Mouse (Mus musculus) heart, adult 11 months (tissue): ENCODE data around the gene Thegl.
A peak's percentile ranks its signal among the peaks of the same experiment; 100 is the strongest.
"Not testable (repeated sequence)": the region's sequence is repeated elsewhere in the genome, so short reads cannot be mapped to it uniquely, and the experiment has no call there.

Source experiments
- DNase-seq: peaks from one replicate; pipeline ENCODE4 v3.0.0; 2022

The Thegl gene

DNA sequence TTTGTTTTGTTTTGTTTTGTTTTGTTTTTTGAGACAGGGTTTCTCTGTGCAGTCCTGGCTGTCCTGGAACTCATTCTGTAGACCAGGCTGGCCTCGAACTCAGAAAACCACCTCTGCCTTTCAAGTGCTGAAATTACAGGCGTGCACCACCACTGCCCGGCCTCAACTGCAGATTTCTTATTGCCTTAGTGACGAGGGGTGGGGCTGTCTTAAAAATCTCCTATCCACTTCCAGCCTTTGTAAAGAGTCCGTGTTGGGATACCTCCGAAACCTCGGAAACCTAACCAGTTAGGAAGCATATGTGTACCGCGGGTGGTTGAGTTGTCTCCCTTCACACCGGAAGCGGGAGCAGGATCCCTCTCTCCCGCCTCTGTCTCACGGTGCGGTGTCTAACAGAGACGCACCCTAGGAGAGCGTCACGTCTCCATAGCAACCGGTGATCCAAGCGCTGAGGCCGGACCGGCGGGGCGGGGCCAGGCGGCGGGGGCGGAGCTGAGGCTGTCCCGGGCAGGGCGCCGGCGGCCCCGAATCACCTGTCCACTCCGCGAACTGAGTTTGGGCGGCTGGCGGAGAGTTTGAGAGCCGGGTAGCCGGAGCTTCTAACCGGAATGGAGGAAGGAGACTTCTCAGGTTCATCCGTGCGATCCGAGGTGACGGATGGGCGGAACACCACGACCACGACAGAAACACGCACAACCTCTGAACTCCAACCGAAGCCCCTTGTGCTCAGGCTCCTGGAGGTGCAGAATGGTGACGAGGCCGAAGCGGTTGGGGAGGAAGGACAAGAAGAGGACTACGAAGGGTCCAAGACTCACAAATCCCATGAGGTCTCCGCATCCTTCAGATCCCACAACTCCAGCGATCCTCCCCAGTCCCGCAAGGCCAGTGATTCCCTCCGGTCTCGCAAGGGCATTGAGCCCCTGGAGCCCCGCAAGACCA lies at the start of gene Thegl:
Gene Thegl, plus strand, starts transcription at position 480 of the 939 bp plus-strand sequence.
- peak; percentile 96 for DNase-seq

DNA sequence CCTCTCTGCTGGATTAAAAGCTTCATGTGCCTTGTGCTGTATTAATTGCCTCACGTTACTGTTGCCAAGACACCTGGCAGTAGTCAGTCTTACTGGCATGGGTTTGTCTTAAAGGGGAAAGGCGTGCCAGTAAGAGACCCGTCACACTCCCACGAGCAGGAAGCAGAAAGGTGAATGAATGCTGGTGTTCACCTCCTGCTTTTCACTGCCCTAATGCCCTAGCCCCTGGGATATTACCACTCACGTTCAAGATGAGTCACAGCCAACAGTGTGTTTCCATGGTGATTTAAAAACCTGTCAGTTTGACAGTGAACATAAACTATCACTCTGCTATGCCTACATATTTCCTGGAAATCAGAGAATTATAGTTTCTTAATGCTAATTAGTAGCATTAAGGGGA lies 46.6 kb upstream of the Thegl start:
- DNase-seq, result no peak

DNA sequence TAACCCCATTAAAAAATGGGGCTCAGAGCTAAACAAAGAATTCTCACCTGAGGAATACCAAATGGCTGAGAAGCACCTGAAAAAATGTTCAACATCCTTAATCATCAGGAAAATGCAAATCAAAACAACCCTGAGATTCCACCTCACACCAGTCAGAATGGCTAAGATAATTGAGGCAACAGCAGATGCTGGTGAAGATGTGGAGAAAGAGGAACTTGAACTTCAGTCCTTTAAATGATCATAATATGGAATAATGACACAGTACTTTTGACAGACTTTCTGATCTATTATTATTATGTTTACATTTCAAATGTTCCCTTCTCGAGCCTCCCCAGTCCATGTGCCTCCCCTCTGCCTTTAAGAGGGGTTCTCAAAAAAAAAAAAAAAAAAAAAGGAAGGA lies 44.7 kb upstream of the Thegl start:
- DNase-seq, result not testable (repeated sequence)

DNA sequence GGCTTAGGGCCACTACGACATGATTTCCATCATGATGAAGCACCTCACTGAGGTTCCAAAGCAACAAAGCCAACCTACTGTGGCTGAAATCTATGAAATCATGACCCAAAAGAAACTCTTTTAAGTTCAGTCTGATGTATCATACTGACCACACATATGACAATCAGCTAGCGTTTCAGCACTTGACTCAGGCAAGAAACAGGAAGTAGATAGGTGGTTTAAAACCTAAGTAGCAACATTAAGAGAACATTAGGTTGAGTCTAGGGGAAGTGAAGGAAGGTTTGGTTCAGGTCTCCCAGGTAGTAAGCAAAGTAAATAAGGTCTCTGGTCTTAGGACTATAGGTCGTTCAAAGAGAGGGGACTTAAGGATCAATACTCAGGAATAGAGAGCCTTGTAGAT lies 42.3 kb upstream of the Thegl start:
- no peak for DNase-seq

DNA sequence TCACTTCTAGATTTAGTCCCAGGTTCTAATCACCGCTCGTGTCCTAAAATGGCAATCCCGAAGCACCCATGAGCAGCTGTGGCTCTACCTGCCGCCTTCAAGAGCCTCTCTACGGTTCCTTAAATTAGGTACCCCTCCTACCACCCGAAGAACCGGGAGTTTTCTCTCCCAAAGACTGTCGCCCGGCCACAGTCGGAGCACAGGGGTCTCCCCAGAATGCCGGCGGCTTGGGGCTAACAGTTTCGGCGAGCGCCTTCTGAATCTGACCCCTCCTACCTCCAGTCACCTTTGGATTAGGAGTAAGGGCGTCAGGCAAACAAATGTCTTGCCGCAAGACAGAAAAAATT lies 41.6 kb upstream of the Thegl start:
- DNase-seq, result no peak

DNA sequence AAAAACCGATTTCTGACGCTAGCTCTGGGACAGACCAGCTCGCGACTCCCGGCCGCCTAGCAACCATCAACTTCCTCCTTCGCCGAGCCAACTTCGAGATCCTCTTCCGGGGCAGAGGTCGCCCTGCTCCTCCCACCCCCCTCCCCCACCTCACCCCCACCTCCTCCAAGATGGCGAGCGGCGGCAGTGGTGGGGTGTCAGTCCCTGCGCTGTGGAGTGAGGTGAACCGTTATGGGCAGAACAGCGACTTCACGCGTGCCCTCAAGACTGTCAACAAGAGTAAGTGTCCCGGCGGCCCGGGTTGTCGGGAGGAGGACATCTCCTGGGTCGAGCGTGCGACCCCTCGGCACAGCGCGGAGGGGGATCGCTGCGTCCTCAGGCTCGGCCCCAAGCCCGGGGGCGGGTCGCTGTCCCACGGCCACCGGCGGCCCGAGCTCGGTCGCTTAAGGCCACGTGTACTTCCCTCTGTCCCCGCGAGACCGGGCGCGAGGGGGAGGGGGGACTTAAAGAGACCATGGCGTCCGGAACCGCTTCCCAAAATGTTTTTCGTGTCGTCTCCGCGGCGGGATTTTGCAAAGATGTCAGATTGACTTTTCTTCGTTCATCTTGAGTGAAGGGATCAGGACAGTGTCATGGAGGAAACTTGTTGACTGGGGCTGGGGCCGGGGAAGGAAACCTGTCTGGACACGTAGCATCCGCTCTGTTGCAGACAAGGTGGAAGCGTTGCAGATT lies 41.1 kb upstream of the Thegl start, which contains the start of gene Srp72:
Gene Srp72, plus strand, starts transcription at position 130 of the 732 bp plus-strand sequence.
- DNase-seq, result peak; percentile 99

DNA sequence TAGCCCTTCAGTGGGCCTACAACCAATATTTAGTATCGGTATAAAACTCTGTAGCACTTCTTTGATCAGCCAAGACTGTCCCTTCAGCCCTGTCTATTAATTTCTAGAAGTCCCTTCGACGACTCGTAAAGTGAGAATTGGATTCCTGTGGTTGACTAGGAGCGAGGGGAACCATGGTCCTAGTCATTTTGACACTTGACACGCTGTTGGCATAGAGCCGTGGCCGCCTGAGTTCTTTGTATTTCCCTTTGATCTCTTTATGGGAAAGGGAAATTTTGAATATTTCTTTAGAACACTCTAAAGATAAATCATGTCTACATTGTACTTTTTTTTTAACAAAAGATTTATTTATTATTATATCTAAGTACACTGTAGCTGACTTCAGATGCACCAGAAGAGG lies 40.1 kb upstream of the Thegl start:
- no peak for DNase-seq

DNA sequence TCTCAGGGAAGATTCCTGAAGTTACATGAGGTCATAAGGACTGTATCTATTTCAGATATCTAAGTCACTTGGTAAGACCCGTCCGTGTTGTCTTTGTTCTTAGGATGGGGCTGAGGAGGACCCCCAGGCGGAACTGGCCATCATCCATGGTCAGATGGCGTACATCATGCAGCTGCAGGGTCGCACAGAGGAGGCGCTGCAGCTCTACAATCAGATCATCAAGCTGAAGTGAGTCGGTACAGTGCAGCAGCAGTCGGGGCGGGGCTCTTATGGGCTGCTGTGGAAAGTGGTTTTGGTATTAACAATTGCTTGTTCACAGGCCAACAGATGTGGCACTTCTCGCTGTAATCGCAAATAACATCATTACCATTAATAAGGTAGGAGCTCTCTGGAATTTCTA lies 31.8 kb upstream of the Thegl start:
- DNase-seq, result peak; percentile 86

DNA sequence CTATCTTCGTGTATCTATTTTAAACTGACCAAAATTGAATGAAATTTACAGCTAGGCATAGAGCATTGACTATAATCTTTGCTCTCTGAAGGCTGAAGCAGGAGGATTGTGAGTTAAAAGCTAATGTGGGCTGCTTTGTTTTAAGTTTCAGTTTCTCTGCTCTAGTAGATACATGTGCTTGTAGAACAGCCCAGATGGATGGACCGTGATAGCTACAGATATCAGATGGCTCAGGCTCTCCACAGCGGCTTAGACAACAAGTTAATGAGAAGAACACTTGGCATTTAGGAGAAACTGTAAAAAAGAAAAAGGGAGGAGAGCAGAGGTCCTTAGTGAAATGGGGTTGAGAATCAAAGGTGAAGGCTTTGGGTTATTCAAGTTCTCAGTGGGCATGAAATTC lies 25.0 kb upstream of the Thegl start:
- DNase-seq, result no peak

DNA sequence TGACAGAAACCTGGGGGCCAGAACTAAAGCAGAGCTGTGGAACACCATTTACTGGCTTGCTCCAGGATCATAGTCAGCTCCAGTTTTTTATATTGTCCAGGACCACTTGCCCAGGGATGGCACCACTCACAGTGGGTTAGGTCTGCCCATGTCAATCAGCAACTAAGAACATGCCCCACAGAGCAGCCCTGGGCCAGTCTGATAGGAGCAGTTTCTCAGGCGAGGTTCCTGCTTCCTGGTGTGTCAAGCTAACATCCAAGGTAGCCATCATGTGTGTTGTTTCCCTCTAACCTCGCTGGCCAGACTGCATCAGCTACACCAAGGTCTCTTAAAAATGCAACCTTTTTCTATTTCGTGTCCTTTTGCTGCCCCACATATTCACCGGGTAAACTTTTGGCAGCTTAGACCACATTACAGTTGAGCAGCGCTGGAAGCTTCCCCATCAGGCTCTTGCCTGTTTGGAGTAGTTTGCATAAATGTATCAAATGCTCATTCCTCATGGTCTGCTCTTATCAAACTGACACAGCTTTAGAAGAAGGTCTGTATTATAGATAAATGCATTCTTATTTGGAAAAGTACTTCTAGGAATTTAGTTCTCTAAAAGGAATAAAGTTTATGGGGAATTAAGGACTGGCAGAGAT lies 22.5 kb upstream of the Thegl start:
- peak; percentile 41 for DNase-seq

DNA sequence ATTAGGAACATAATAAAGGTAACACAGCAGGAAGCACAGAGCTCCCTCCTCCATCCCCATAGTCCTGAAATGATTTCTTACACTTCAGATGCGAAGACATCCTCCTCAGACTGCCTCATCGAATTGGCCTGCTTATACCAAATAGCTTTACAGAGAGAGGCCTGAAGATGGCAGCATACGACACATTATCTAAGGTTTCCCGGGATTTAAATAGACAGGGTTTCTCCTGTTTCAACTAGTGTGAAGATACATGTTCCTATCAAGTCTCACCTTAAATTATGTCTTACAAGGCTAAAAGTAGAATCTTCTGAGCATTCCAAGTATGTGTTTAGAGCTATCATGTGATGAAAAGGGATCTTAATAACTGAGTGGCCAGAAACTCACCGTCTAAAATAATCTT lies 17.4 kb upstream of the Thegl start:
- peak; percentile 28 for DNase-seq

DNA sequence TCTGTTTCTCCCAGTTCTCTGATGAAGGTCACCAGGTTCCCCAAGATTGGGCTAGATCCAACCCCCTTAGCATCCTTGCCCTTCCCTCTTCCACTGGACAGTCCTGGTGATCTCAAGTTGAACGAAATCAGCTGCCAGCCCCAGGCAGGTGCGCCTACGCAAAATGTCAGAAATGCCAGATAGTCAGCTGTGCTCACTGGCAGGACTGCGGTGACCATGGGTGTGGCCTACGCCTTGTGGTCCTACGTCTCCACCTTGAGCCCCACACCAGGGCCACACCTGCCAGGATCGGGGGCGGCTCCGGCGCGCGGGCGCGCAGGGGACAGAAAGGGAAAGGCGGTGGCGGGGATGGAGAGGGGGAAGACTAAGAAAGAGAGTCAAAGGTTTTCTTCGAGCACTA lies 14.6 kb upstream of the Thegl start:
- DNase-seq, result peak; percentile 77

DNA sequence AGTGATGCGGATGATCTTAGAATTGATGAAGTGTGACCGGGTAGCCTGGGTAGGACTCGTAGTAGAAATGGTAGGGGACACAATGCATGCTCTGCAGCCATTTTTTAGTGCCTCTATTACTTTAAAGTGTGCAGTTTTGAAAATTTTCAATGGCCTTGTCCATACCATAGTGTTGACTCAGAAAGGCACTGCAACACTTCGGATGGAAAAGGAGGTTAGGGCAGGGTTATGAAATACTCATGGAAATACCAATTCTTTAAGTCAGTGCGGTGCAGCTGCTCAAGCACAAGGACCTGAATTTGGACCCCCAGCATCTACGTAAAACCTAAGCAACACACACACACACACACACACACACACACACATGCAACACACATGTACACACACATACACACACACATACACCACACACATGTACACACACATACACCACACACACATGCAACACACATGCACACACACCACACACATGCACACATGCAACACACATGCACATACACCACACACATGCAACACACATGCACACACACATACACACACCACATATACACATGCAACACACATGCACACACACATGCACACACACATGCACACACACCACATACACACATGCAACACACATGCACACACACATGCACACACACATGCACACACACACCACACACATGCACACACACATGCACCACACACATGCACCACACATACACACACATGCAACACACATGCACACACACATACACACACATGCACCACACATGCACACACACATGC lies 11.6 kb upstream of the Thegl start, which contains the start of gene Arl9:
Gene Arl9, plus strand, starts transcription at position 5 of the 771 bp plus-strand sequence.
- peak; percentile 56 for DNase-seq

DNA sequence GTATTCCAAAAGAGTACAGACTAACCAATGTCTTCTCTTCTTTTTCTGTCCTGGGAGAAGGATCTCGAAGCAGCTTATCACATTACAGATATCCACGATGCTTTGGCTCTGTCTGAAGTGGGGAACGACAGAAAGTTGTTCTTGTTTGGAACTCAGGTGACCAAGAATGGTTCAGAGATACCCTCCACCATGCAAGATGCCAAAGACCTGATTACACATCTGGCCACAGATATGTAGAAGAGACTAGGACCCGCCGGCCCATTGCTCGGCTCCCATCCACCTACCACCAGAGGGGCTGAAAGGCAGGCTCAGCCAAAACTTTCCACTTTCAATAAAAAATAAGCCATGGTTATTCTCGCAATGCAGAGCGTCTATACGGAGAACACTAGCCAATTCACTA lies 5.5 kb upstream of the Thegl start:
- peak; percentile 49 for DNase-seq

DNA sequence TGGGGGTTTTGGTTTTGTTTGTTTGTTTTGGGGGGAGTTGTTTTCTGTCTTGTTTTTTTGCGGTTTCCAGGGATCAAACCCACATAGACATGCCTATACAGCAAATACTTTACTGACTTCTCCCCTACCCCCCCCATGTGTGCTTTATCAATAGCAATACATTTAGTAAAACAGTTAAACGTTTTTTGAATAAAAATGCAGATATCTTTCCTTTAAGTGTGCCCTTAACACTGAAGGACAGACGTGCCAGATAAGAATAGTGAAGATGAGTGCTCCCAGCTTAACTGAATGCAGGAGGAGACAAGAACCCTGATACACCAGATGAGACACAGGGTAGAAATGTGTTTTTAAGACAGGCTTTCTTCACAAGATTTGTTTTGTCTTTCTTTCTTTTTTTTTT lies 4.7 kb upstream of the Thegl start:
- DNase-seq, result no peak

DNA sequence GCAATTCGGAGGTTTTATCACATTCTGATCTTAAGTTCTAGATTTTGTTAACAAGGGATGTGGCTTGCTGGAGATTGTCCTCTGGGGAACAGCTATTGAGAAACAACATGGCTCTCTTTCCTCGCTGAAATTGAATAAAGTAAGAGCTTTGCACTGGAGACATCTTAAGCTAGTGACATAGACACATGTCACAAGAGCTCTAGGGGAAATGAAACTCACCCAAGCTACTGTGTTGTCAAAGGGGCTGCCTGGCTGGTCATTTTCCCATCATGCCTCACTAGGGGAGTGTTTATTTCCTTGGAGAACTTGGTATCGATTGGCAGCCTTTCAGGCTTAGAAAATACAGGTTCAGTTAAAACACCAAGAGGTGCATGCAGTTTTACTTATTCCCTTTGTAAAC lies 2.7 kb upstream of the Thegl start:
- DNase-seq, result peak; percentile 58

DNA sequence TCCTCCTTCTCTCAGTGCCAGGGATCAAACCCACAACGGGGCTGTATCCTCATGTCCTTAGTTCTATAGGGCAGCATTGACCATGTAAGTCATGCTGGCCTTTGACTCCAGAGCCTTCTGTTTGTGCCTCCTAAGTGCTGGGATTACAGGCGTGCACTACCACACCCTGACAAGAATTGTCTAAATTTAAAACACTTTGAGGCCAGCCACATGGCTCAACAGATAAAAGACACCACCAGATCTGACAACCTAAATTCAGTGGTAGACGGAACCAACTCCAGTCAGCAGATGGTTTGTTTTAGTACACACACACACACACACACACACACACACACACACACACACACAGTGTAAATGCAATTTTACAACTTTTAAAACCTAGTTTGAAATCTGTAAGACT lies 12.2 kb downstream of the Thegl start:
- DNase-seq, result peak; percentile 42

DNA sequence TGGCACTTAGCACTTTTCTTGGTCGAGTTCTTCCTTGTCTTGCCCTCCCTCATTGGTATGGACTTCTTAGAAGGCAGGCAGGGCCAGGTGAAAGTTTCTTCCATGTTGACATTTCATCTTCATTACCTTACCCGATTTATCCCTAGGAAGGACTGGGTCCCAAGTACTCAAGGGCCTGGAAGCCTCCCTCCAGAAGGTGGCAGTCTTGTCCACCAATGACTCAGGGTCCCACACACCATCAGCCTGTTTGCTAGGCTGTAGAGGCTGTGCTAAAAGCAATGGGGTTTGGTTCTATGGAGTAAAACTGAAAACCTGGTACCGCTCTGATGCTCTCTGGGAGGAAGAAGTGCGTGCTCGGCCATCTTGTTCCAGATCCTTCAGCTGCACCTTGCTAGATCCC lies 13.9 kb downstream of the Thegl start:
- DNase-seq, result peak; percentile 90

DNA sequence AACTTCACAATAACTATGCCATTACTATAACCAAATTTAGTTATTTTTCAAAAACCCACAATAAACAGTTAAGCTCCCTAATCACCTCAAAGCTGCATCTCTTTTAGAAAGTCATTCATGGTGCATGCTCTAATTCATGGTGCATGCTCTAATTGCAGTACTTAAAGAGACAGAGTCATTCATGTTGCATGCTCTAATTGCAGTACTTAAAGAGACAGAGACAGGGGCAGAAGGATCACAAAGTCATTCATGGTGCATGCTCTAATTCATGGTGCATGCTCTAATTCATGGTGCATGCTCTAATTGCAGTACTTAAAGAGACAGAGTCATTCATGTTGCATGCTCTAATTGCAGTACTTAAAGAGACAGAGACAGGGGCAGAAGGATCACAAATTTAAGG lies 19.3 kb downstream of the Thegl start:
- DNase-seq, result peak; percentile 17

DNA sequence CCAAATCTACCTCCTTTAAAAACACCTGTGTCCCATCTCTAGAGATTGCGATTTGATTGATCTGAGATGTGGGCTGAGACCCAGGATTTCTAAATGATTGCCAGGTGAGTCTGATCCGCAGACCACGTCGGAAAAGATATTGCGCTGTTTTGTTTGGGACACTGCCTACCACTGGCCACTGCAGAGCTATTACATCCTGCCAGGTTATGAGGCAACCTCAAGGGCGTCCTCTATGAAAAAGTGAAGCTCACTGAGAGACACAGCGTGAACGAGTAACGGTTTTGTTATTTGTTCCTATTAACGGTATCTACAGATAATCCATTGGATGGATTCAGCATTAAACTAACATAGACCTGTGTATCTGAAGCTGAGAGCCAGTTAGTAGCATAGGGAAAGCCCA lies 22.6 kb downstream of the Thegl start:
- DNase-seq, result peak; percentile 56

DNA sequence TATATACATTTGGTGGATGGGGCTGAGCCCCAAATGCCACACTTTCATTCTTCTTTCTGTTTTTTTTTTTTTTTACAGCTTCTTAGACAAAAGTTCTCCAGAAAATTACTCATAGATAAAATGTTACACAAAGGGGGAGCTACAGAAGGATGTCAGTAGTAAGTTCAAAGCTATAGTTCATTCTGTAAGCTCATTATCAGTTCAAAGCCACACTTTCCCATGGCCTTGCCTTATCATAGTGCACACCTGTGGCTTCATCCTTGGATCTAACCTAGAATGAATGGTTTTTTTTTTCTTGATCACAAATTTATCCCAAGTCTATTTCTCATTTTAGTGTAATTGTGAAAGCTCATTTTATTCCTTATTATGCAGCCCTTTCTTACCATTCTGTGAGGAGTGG lies 23.6 kb downstream of the Thegl start:
- DNase-seq, result no peak

DNA sequence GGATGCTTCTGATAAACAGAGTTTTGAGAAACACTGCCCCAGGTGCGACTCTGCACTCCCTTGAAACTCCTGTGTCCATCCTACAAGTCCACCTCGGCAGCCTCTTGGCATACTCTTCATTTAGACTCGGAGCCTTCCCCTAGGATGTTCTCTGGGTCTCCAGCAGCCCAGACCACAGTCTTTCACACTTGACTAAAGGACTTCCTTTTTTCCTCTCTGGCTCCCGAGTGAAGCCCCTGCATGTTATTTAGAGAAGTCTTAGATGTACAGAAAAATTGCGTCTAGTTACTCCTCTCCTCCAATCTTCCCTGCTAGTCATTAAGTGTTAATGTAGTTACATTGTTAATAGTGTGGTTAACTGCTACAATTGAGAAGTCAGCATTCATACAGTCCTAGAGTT lies 28.5 kb downstream of the Thegl start:
- peak; percentile 77 for DNase-seq

DNA sequence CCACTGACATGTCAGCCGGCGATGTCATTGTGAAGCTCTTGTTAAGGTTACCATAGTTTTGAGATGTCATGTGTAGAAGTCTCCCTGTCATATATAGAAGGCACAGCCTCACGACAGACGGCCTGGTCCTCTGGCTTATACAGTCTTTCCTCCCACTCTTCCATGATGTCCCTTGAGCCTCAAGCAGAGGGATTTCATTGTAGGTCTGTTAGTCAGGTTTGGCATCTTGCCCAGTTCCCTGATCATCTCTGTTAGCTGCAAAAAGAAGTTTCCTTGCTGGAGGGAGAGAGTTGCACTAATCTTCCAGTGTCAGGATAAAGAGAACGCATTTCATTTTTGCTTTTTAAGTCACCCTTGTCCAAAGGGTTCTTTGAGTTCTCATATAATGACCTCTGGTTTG lies 36.8 kb downstream of the Thegl start:
- peak; percentile 57 for DNase-seq
